13 mouse cellular contexts compared by ENCODE assay signal in genomic region chr7:19097217-19097616, GRCm38 (mm10). TPM values are rescaled to one million over a fixed set of nuclear protein-coding genes. Genes with fewer than 3 reads are reported as not detected.
DNase-seq lines count a peak whose midpoint lies in the region; ATAC-seq lines count a peak whose summit lies in the region.
"Had no signal": no experiment of that assay in that cellular context is flagged by ENCODE, and none has a peak within 500 bp of the region (broad histone marks: within the 10 kb centered on the region; RNA-seq: fewer than 3 reads in every experiment).

No protein-coding gene starts in this region.

- H3K27me3 ChIP-seq in limb, embryonic 12.5 days: no peaks in the 10 kb centered on the region
- peaks cover under 1% of the 10 kb centered on the region for H3K27me3 ChIP-seq in limb, embryonic 10.5 days (ENCODE audit: low read depth, poor library complexity, severe bottlenecking)

- no peak for ATAC-seq in limb, embryonic 12.5 days (ENCODE audit: insufficient number of reproducible peaks, insufficient read depth, low FRiP score, low TSS enrichment, low read depth)
- no peak for ATAC-seq in megakaryocyte progenitor cell, adult 5-6 weeks (replicated peaks; ENCODE audit: poor library complexity)

- DNase-seq in gastrocnemius, postnatal 14 days: peak; percentile 6
- no peak for DNase-seq in gastrocnemius, postnatal 25 days
- DNase-seq in limb, embryonic 10.5 days (ENCODE audit: low spot score): no peak
- peak; percentile 14 for DNase-seq in thymus, postnatal 4 days
- DNase-seq in thymus, adult 18-20 months: no peak
- DNase-seq in right cerebral cortex, adult 18-20 months: no peak
- DNase-seq: adrenal gland, adult 8-10 months; cerebellum, postnatal 36 days had no signal

- H3K4me1 ChIP-seq in limb, embryonic 12.5 days (replicated peaks): peaks cover 36% of the 10 kb centered on the region
- H3K4me1 ChIP-seq in limb, embryonic 10.5 days: peaks cover 43% of the 10 kb centered on the region

- intact Hi-C loops in gastrocnemius, postnatal 14 days (cut with DNase I; ENCODE audit: low total_unique reads): no loop called here

- H3K4me2 ChIP-seq in limb, embryonic 12.5 days: peak overlapping the region; percentile 92; the same call in 1 of the 2 replicates

- peaks cover 15% of the 10 kb centered on the region for H3K36me3 ChIP-seq in limb, embryonic 12.5 days
- H3K36me3 ChIP-seq in limb, embryonic 10.5 days: peaks cover 15% of the 10 kb centered on the region; the same call in 1 of the 2 replicates

- peak overlapping the region; percentile 94; the same call in 1 of the 2 replicates for H3K9ac ChIP-seq in limb, embryonic 12.5 days (replicated peaks)
- H3K9ac ChIP-seq: liver, embryonic 14.5 days had no signal

- H3K9me3 ChIP-seq in limb, embryonic 12.5 days: no peaks in the 10 kb centered on the region
- H3K9me3 ChIP-seq in limb, embryonic 10.5 days (replicated peaks): no peaks in the 10 kb centered on the region

- peak overlapping the region; percentile 85; the same call in 1 of the 2 replicates for H3K4me3 ChIP-seq in limb, embryonic 12.5 days (replicated peaks)
- H3K4me3 ChIP-seq in limb, embryonic 10.5 days: no peak overlapping the region

- 53% methylated on average over 2 of the region's 2 CpGs for WGBS in limb, embryonic 12.5 days
- 53% methylated on average over 2 of the region's 2 CpGs for WGBS in limb, embryonic 10.5 days

- no peak overlapping the region for H3K27ac ChIP-seq in limb, embryonic 12.5 days
- H3K27ac ChIP-seq in limb, embryonic 10.5 days: no peak overlapping the region
- H3K27ac ChIP-seq: liver, embryonic 14.5 days had no signal

RNA-seq across cellular contexts. Expression of gene Six5, which starts 2.8 kb away (rescaled TPM):
- total RNA-seq in gastrocnemius, postnatal 14 days (2021): 1 to 10 TPM; 3.1 to 3.8 TPM
- 1 to 10 TPM; 2.0 to 2.7 TPM for total RNA-seq in gastrocnemius, postnatal 25 days (2021)
- 11.2 and 12.5 TPM in 2 replicates for polyA plus RNA-seq in limb, embryonic 12.5 days (2016; fragmentation: Nextera tagmentation; extraction: Ambion mirVana)
- 5.7 and 7.5 TPM in 2 replicates for polyA plus RNA-seq in limb, embryonic 10.5 days (2016; fragmentation: Nextera tagmentation; extraction: Ambion mirVana)
- 2.8 and 3.9 TPM in 2 replicates for total RNA-seq in megakaryocyte progenitor cell, adult 5-6 weeks (2015)
- 2.3 and 2.4 TPM in 2 replicates for total RNA-seq in megakaryocyte progenitor cell, adult 5-6 weeks (2017)

RNA-seq across cellular contexts. Expression of gene Dmpk, which starts 13.6 kb away (rescaled TPM):
- total RNA-seq in gastrocnemius, postnatal 14 days (2021): 100 to 1,000 TPM; 241 to 257 TPM
- total RNA-seq in gastrocnemius, postnatal 25 days (2021): 100 to 1,000 TPM; 315 to 350 TPM
- 17.7 and 18.9 TPM in 2 replicates for polyA plus RNA-seq in limb, embryonic 12.5 days (2016; fragmentation: Nextera tagmentation; extraction: Ambion mirVana)
- 7.2 and 8.7 TPM in 2 replicates for polyA plus RNA-seq in limb, embryonic 10.5 days (2016; fragmentation: Nextera tagmentation; extraction: Ambion mirVana)
- total RNA-seq in megakaryocyte progenitor cell, adult 5-6 weeks (2015): 0.78 and 1.9 TPM in 2 replicates
- 0.84 TPM in 1 of 2 replicates, not detected in the other for total RNA-seq in megakaryocyte progenitor cell, adult 5-6 weeks (2017)

RNA-seq across cellular contexts. Expression of gene Gm4969, which starts 21.0 kb away (rescaled TPM):
- total RNA-seq in gastrocnemius, postnatal 14 days (2021): not detected
- total RNA-seq in gastrocnemius, postnatal 25 days (2021): not detected
- polyA plus RNA-seq in limb, embryonic 12.5 days (2016; fragmentation: Nextera tagmentation; extraction: Ambion mirVana): 3.3 and 3.5 TPM in 2 replicates
- 1.1 and 2.2 TPM in 2 replicates for polyA plus RNA-seq in limb, embryonic 10.5 days (2016; fragmentation: Nextera tagmentation; extraction: Ambion mirVana)
- 0.24 and 0.57 TPM in 2 replicates for total RNA-seq in megakaryocyte progenitor cell, adult 5-6 weeks (2015)
- 0.03 and 0.42 TPM in 2 replicates for total RNA-seq in megakaryocyte progenitor cell, adult 5-6 weeks (2017)
- total RNA-seq: adrenal gland, adult 8-10 months had no signal
- polyA plus RNA-seq: myocyte; small intestine, adult 2 months had no signal

RNA-seq across cellular contexts. Expression of gene Dmwd, which starts 21.2 kb away (rescaled TPM):
- total RNA-seq in gastrocnemius, postnatal 14 days (2021): 10 to 100 TPM; 22.1 to 25.5 TPM
- total RNA-seq in gastrocnemius, postnatal 25 days (2021): 10 to 100 TPM; 22.4 to 22.7 TPM
- polyA plus RNA-seq in limb, embryonic 12.5 days (2016; fragmentation: Nextera tagmentation; extraction: Ambion mirVana): 17.9 and 21.6 TPM in 2 replicates
- 20.0 and 21.4 TPM in 2 replicates for polyA plus RNA-seq in limb, embryonic 10.5 days (2016; fragmentation: Nextera tagmentation; extraction: Ambion mirVana)
- total RNA-seq in megakaryocyte progenitor cell, adult 5-6 weeks (2015): 4.4 and 5.5 TPM in 2 replicates
- 1.5 and 2.3 TPM in 2 replicates for total RNA-seq in megakaryocyte progenitor cell, adult 5-6 weeks (2017)

RNA-seq across cellular contexts. Expression of gene Fbxo46, which starts 22.4 kb away (rescaled TPM):
- 1 to 10 TPM; 3.2 TPM for total RNA-seq in gastrocnemius, postnatal 14 days (2021)
- 1 to 10 TPM; 2.9 TPM for total RNA-seq in gastrocnemius, postnatal 25 days (2021)
- polyA plus RNA-seq in limb, embryonic 12.5 days (2016; fragmentation: Nextera tagmentation; extraction: Ambion mirVana): 19.3 and 19.6 TPM in 2 replicates
- polyA plus RNA-seq in limb, embryonic 10.5 days (2016; fragmentation: Nextera tagmentation; extraction: Ambion mirVana): 15.2 and 19.6 TPM in 2 replicates
- total RNA-seq in megakaryocyte progenitor cell, adult 5-6 weeks (2015): 2.0 and 2.1 TPM in 2 replicates
- total RNA-seq in megakaryocyte progenitor cell, adult 5-6 weeks (2017): 4.2 and 5.0 TPM in 2 replicates

Comparison
In these comparisons a context has a peak if more than half of its experiments do, and no peak if none do; other contexts are left out.
1. DNase-seq: peak in gastrocnemius, postnatal 14 days (single experiment) and thymus, postnatal 4 days (single experiment); none in gastrocnemius, postnatal 25 days (single experiment), limb, embryonic 10.5 days (single experiment), thymus, adult 18-20 months (0 of 2) and right cerebral cortex, adult 18-20 months (single experiment).
2. RNA of gene Dmpk, which starts 13.6 kb away (total RNA-seq): 315 to 350 TPM in gastrocnemius, postnatal 25 days and 241 to 257 TPM in gastrocnemius, postnatal 14 days; 0.78 to 1.9 TPM in megakaryocyte progenitor cell, adult 5-6 weeks; every median in the first group is over 10 times any median in the second.